Mouse (Mus musculus): ENCODE data around the gene Tmem199. TPM values are rescaled to one million over a fixed set of nuclear protein-coding genes. Genes with fewer than 3 reads are reported as not detected.

The Tmem199 gene
- polyA plus RNA-seq (2014; fragmentation: Nextera tagmentation; extraction: Ambion mirVana): 61.2 and 63.6 TPM in 2 replicates

DNA sequence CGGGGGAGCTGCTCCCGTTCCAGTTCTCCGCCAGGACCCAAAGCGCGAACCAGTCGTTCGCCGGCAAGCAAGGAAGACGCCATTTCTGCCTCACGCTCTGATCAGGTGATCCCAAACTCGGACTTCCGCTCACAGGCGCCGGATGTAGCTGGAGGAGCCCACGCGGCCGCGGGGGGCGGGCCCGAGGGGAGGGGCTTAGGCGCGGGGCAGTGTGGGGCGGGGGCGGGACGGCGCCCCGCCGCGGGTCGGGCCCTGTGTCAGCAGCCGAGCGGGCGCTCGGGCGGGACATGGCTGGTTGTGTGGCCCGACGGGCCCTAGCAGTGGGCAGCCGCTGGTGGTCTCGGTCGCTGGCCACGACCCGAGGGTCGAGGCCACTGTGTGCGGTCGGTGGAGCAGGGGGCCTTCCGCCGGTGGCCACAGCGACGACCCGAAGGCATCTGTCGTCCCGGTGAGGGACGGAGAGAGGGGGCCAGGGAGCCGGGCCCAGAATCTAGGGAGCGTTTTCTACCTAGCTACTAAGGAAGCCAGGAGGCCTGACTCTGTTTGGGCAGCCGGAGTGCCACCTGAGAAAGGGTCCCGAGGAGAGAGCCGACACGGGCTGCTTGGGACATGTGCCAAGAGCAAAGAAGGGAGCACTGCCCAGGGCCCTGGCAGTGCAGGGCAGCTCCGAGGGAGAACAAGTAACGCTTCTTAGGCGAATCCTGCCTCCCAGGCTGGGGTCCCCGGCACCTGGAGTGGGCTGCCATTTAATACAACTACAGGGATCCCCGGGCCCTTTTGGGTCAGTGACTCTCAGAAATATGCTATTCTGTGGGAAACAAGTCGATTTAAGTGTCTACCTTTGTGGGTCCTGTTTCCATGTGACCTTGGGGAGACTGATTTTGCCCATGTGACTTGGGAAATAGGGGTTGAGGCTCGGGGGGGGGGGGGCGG, at the start of gene Tmem199, which contains the start of gene Poldip2:
Gene Tmem199 (minus strand): TSS at position 148 of the 933 bp plus-strand sequence.
Gene Poldip2 (plus strand): TSS at position 169 of the 933 bp plus-strand sequence.
- peak within 1 kb of the TSS; percentile 92 for H3K9ac ChIP-seq (ENCODE audit: low read depth, low read length)
- peak within 1 kb of the TSS; percentile 76 for H3K4me2 ChIP-seq (replicated peaks; ENCODE audit: low read depth, low read length)
- ATAC-seq (ENCODE audit: low FRiP score, low TSS enrichment): peak; percentile 95
- peaks cover 57% of the 10 kb centered on the region for H3K36me3 ChIP-seq (ENCODE audit: control insufficient read depth, insufficient read depth, low read length)
- no peaks in the 10 kb centered on the region for H3K27me3 ChIP-seq (ENCODE audit: control insufficient read depth, insufficient read depth, low read length)
- H3K4me1 ChIP-seq (ENCODE audit: control insufficient read depth, insufficient read depth, low read length): peaks cover 14% of the 10 kb centered on the region
- peak within 1 kb of the TSS; percentile 73 for H3K4me3 ChIP-seq (ENCODE audit: low read length)
- no peaks in the 10 kb centered on the region for H3K9me3 ChIP-seq (ENCODE audit: control insufficient read depth, low read length)
- WGBS: 1% methylated on average over 67 of the region's 67 CpGs
- peak within 1 kb of the TSS; percentile 59; the same call in 1 of the 2 replicates for H3K27ac ChIP-seq (ENCODE audit: low read depth, low read length)

DNA sequence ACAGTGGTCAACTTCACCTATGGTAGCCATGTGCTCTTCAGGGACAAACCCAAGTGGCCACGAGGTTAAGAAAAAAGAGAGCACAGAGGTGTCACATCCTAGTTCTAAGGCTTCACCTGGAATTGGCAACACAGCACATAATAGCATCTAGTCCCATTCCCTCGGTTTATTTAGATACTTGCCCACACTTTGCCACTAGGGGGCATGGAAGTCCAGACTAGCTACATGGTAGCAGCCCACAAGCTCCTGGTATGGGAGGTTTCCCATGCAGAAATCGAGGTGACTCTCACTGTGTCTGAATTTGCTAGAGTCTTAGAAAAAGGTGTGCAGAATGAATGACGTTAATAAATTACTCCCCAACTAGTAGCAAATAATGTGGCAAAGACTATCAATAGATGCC, 48.5 kb upstream of the Tmem199 start:
- Histone ChIP-seq H3K27me3 (ENCODE audit: control insufficient read depth, insufficient read depth, low read length) (no peaks in the 10 kb centered on the region), H3K36me3 (ENCODE audit: control insufficient read depth, insufficient read depth, low read length) (no peaks in the 10 kb centered on the region), H3K4me3 (ENCODE audit: low read length) (no peak overlapping the region), H3K9ac (ENCODE audit: low read depth, low read length) (no peak overlapping the region), H3K27ac (ENCODE audit: low read depth, low read length) (no peak overlapping the region), H3K9me3 (ENCODE audit: control insufficient read depth, low read length) (no peaks in the 10 kb centered on the region), H3K4me1 (ENCODE audit: control insufficient read depth, insufficient read depth, low read length) (no peaks in the 10 kb centered on the region), H3K4me2 (replicated peaks; ENCODE audit: low read depth, low read length) (no peak overlapping the region)
- 12% methylated on average over 4 of the region's 4 CpGs for WGBS
- peak; percentile 61; the same call in 1 of the 2 replicates for ATAC-seq (ENCODE audit: low FRiP score, low TSS enrichment)

DNA sequence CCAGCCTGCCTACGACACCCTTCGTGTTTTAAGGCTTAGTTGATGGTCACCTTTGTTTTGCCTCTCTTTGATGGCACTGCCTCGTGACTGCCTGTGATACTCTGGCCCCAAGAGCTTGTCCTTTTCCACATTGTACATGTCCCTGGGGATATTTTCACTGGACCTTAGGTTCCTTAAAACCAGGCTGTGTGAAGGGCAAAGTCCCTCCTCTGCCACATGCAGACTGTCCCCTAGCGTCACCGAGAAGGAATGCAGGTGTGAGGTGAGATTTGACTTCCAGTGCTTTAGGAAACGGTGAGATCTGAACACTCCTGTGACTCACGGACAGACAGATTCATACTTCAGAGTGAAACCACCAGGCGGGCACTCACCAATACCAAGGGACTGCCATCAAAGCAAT, 45.3 kb upstream of the Tmem199 start:
- Histone ChIP-seq H3K9me3 (ENCODE audit: control insufficient read depth, low read length) (no peaks in the 10 kb centered on the region), H3K4me3 (ENCODE audit: low read length) (no peak overlapping the region), H3K4me2 (replicated peaks; ENCODE audit: low read depth, low read length) (no peak overlapping the region), H3K36me3 (ENCODE audit: control insufficient read depth, insufficient read depth, low read length) (no peaks in the 10 kb centered on the region), H3K27me3 (ENCODE audit: control insufficient read depth, insufficient read depth, low read length) (no peaks in the 10 kb centered on the region), H3K27ac (ENCODE audit: low read depth, low read length) (no peak overlapping the region), H3K9ac (ENCODE audit: low read depth, low read length) (no peak overlapping the region), H3K4me1 (ENCODE audit: control insufficient read depth, insufficient read depth, low read length) (no peaks in the 10 kb centered on the region)
- WGBS: 60% methylated on average over 8 of the region's 8 CpGs
- no peak for ATAC-seq (ENCODE audit: low FRiP score, low TSS enrichment)

DNA sequence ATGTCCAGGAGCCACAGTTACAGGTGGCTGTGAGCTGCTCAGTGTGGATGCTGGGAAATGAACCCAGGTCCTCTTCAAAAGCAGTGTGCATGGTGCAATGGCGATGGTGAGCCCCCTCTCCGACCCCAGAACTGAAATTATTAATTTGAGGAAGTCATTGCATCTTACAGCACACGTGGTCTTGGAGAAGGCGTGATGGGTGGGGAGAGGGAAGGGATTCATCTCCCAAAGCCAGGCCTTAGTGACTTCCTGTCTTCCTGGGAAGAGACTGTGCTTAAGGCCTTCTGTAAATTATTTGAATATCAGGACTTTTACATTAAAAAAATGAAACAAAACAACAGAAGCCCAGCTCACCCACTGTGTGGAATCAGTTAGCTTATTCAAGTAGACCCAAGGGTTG, 44.1 kb upstream of the Tmem199 start:
- H3K27ac ChIP-seq (ENCODE audit: low read depth, low read length): no peak overlapping the region
- ATAC-seq (ENCODE audit: low FRiP score, low TSS enrichment): no peak
- no peaks in the 10 kb centered on the region for H3K36me3 ChIP-seq (ENCODE audit: control insufficient read depth, insufficient read depth, low read length)
- no peaks in the 10 kb centered on the region for H3K27me3 ChIP-seq (ENCODE audit: control insufficient read depth, insufficient read depth, low read length)
- H3K4me3 ChIP-seq (ENCODE audit: low read length): no peak overlapping the region
- no peaks in the 10 kb centered on the region for H3K4me1 ChIP-seq (ENCODE audit: control insufficient read depth, insufficient read depth, low read length)
- 70% methylated on average over 4 of the region's 4 CpGs for WGBS
- H3K4me2 ChIP-seq (replicated peaks; ENCODE audit: low read depth, low read length): no peak overlapping the region
- no peak overlapping the region for H3K9ac ChIP-seq (ENCODE audit: low read depth, low read length)
- H3K9me3 ChIP-seq (ENCODE audit: control insufficient read depth, low read length): no peaks in the 10 kb centered on the region

DNA sequence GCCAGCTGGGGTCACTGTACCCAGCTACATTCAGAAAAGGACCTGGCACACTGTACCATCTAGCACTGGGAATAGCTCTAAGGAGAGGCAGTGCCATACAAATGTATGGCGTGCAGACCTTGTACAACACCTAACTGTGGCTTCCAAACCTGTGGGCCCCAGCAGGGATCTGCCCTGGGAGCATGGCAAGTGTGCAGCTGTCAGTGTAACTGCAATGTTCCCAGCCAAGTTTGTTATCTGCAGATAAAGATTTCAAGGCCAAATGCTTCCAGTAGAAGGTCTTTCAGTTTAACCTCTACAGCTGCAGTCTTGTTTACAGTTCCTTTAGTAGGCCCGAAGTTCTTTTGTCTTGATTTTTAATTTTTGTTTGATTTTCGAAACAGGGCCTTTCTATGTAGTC, 43.7 kb upstream of the Tmem199 start:
- no peak overlapping the region for H3K9ac ChIP-seq (ENCODE audit: low read depth, low read length)
- H3K4me2 ChIP-seq (replicated peaks; ENCODE audit: low read depth, low read length): no peak overlapping the region
- H3K9me3 ChIP-seq (ENCODE audit: control insufficient read depth, low read length): no peaks in the 10 kb centered on the region
- no peaks in the 10 kb centered on the region for H3K36me3 ChIP-seq (ENCODE audit: control insufficient read depth, insufficient read depth, low read length)
- no peak overlapping the region for H3K27ac ChIP-seq (ENCODE audit: low read depth, low read length)
- H3K4me3 ChIP-seq (ENCODE audit: low read length): no peak overlapping the region
- 81% methylated on average over 3 of the region's 3 CpGs for WGBS
- no peaks in the 10 kb centered on the region for H3K27me3 ChIP-seq (ENCODE audit: control insufficient read depth, insufficient read depth, low read length)
- ATAC-seq (ENCODE audit: low FRiP score, low TSS enrichment): no peak
- no peaks in the 10 kb centered on the region for H3K4me1 ChIP-seq (ENCODE audit: control insufficient read depth, insufficient read depth, low read length)

DNA sequence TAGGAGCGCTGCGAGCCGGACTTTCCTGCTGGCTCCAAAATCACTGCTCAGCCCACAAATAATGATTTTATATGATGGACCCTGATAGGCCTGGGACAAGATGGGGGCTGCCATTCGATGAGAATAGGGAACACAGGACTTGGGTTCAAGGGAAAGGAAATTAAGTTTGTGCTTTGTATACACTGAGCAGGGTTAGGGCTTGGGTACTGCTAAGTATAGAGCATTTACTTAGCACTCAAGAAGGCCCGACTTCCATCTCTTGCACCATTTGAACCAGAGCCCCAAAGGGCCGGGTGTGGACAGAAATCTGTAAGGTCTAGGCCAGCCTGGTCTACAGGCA, 39.1 kb upstream of the Tmem199 start:
- H3K36me3 ChIP-seq (ENCODE audit: control insufficient read depth, insufficient read depth, low read length): no peaks in the 10 kb centered on the region
- H3K9me3 ChIP-seq (ENCODE audit: control insufficient read depth, low read length): no peaks in the 10 kb centered on the region
- peak; percentile 5; the same call in 1 of the 2 replicates for ATAC-seq (ENCODE audit: low FRiP score, low TSS enrichment)
- no peaks in the 10 kb centered on the region for H3K27me3 ChIP-seq (ENCODE audit: control insufficient read depth, insufficient read depth, low read length)
- H3K4me2 ChIP-seq (replicated peaks; ENCODE audit: low read depth, low read length): peak overlapping the region; percentile 86
- WGBS: 32% methylated on average over 6 of the region's 6 CpGs
- peak overlapping the region; percentile 64; the same call in 1 of the 2 replicates for H3K9ac ChIP-seq (ENCODE audit: low read depth, low read length)
- H3K27ac ChIP-seq (ENCODE audit: low read depth, low read length): 0 out of 2 replicates have a peak overlapping the region, but pooled peaks have one; percentile 39
- H3K4me3 ChIP-seq (ENCODE audit: low read length): peak overlapping the region; percentile 72
- H3K4me1 ChIP-seq (ENCODE audit: control insufficient read depth, insufficient read depth, low read length): peaks cover 16% of the 10 kb centered on the region; the same call in 1 of the 2 replicates

DNA sequence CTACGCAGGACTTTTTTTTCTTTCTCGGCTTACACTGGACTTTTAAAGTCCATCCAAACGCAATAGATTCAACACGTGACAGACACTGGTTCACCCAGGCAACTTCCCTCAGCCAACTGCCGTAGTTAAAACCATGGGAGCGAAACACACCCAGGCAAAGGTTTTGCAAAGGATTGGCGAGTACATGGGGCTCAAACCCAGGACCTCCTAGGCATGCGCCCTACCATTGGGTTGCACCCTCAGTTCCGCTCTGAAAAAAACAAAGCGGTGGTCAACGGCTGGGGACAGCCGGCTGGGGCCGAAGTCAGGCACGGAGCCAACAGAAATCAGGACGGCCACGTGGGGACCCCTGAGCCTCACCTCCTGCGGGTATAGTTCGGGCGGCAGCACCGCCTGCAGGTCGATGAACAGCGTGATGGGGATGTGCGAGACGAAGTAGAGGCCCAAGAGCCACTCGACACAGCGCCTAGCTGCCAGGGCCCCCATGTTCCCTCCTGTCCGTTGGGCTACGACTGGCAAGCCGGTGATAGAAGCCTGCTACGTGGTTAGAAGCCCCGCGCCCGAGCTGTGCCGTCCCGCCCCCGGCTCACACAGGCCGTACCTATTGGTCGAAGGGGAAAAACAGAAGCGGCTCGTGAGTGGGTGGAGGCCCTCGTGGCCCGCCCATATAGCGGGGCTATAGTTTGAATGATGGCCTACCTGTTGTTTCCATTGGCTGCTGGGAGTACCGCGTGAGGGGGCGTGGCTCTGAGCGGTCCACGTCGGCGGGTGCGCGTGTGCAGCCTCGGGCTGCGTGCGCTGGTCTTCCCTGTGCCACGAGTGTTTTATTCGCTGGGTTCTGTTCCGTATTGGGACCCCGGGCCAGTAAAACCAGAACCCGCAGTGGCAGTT, 38.4 kb upstream of the Tmem199 start, which contains the start of gene Tmem97:
Gene Tmem97 (minus strand): TSS at position 610 of the 891 bp plus-strand sequence.
- under 1% methylated on average over 59 of the region's 60 CpGs for WGBS
- Histone ChIP-seq H3K9me3 (ENCODE audit: control insufficient read depth, low read length) (no peaks in the 10 kb centered on the region), H3K27ac (ENCODE audit: low read depth, low read length) (peak within 1 kb of the TSS; percentile 81), H3K36me3 (ENCODE audit: control insufficient read depth, insufficient read depth, low read length) (no peaks in the 10 kb centered on the region; the same call in 1 of the 2 replicates), H3K4me2 (replicated peaks; ENCODE audit: low read depth, low read length) (peak within 1 kb of the TSS; percentile 86), H3K27me3 (ENCODE audit: control insufficient read depth, insufficient read depth, low read length) (no peaks in the 10 kb centered on the region), H3K4me1 (ENCODE audit: control insufficient read depth, insufficient read depth, low read length) (peaks cover 16% of the 10 kb centered on the region; the same call in 1 of the 2 replicates), H3K4me3 (ENCODE audit: low read length) (peak within 1 kb of the TSS; percentile 72), H3K9ac (ENCODE audit: low read depth, low read length) (peak within 1 kb of the TSS; percentile 74)
- peak; percentile 100 for ATAC-seq (ENCODE audit: low FRiP score, low TSS enrichment)

DNA sequence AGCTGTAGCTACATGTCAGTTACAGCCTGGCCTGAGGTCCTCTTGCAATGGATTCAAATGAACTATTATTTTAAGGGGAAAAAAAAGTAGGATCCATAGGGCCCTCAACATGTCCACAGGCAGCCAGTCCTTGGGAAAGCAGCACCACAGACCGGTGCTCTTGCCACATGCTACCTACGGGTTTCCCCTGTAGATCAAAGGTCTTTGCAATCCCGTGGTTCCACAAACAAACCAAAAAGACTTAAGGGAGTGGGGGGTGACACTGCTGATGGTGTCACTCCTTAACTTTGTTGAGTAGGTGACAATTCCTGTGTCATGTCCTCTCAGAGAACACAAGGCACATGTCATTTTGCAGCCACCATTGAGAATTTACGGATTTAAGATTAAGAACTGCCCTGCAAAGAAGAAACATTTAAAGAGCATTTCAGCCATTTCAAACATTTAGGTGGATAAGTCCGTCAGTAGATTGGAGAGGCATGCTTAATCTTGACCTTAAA, 37.6 kb upstream of the Tmem199 start:
- peak overlapping the region; percentile 72 for H3K4me3 ChIP-seq (ENCODE audit: low read length)
- H3K27me3 ChIP-seq (ENCODE audit: control insufficient read depth, insufficient read depth, low read length): no peaks in the 10 kb centered on the region
- peaks cover 3% of the 10 kb centered on the region; the same call in 1 of the 2 replicates for H3K36me3 ChIP-seq (ENCODE audit: control insufficient read depth, insufficient read depth, low read length)
- peaks cover 16% of the 10 kb centered on the region; the same call in 1 of the 2 replicates for H3K4me1 ChIP-seq (ENCODE audit: control insufficient read depth, insufficient read depth, low read length)
- 6% methylated on average over 5 of the region's 5 CpGs for WGBS
- peak overlapping the region; percentile 86 for H3K4me2 ChIP-seq (replicated peaks; ENCODE audit: low read depth, low read length)
- peak overlapping the region; percentile 74 for H3K9ac ChIP-seq (ENCODE audit: low read depth, low read length)
- no peak for ATAC-seq (ENCODE audit: low FRiP score, low TSS enrichment)
- H3K9me3 ChIP-seq (ENCODE audit: control insufficient read depth, low read length): no peaks in the 10 kb centered on the region
- no peak overlapping the region for H3K27ac ChIP-seq (ENCODE audit: low read depth, low read length)
